Mouse (Mus musculus) monocyte, adult 59 days (primary cell): Measurements from ENCODE around the gene Scgb2a2. TPM values are rescaled to one million over a fixed set of nuclear protein-coding genes. Genes with fewer than 3 reads are reported as not detected.

Source experiments
- total RNA-seq, 2 experiments: library from RNA; stranded (reverse); gene quantifications; one replicate each; pipeline ENCODE4 v1.2.4; 2023

Gene Scgb2a2
- not detected for total RNA-seq

GRCm38 (mm10) chr19:9847262-9847661 lies at the start of gene Scgb2a2:
TSS of gene Scgb2a2 (plus strand) at chr19:9847562.

GRCm38 (mm10) chr19:9899072-9899779 lies 51.9 kb downstream of the Scgb2a2 start, which contains the start of gene Incenp:
TSS of gene Incenp (minus strand) at chr19:9899551.

Other genes starting within 250 kb of the Scgb2a2 start
- gene Incenp, start 52.0 kb downstream of the Scgb2a2 start, total RNA-seq = 10 to 100 TPM; 59.9 to 68.7 TPM
- gene Fth1, start 133.0 kb downstream of the Scgb2a2 start, total RNA-seq = 1,000 to 10,000 TPM; 4,123 to 4,141 TPM
- under 1 TPM in 1 of 2 experiments, not detected in 1; 0.43 TPM for gene Best1, start 154.1 kb downstream of the Scgb2a2 start, total RNA-seq
- gene Rab3il1, start 154.1 kb downstream of the Scgb2a2 start, total RNA-seq = 10 to 100 TPM; 44.8 to 45.4 TPM
- 1 to 10 TPM; 1.4 to 3.6 TPM for gene Fads3, start 194.0 kb downstream of the Scgb2a2 start, total RNA-seq